Mouse (Mus musculus): Measurements from ENCODE around the gene Rnf34.

Gene Rnf34

DNA sequence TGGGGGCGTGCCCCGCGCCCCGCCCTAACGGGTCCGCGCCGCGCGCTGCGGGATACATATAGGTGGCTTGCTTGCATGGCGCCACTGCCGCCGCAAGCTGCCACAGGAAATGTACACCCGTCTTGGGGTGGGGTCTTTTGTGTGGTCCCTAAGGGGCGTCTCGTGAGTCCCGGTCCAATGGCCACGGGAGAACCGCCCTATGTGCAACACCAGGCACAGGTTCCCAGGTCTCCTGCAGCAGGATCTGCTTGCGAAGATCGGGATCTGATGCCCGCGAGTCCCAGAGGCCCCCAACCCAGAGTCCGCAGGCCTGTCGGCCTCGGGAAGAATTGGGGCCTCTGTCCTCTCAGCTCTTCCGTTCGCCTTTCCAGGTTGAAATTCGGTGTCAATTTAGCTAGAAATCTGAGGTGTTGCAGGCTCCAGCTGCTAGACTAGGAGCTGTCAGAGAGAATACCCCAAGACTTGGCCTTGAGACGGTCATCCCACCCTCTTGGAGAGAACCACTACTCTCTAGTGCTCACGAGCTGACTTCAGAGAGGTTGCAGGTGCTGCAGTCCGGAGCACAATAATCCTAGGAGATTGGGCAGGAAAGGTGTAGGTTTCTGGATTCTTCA, 50.8 kb downstream of the Rnf34 start:
- in situ Hi-C loops (cut with MseI, MboI), result no loop called here

DNA sequence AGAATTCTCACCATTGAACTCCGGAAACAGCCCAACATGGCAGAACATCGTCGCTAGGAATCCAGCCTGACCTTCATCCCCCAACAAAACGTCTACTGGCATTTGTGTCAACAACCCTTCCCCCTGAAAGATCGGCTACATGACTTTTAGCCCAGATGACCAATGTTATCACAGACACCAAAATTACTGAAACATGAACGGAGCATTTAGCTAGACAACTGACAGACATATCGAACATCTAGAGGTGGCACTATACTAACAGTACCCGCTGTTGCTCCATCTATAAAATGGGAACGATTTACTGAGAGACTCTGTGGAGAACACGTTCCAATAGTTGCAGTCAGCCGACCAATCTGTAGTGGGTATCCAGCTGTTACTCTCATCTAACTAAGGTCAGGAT, 51.3 kb downstream of the Rnf34 start:
- in situ Hi-C loops (cut with MseI, MboI), result no loop called here

DNA sequence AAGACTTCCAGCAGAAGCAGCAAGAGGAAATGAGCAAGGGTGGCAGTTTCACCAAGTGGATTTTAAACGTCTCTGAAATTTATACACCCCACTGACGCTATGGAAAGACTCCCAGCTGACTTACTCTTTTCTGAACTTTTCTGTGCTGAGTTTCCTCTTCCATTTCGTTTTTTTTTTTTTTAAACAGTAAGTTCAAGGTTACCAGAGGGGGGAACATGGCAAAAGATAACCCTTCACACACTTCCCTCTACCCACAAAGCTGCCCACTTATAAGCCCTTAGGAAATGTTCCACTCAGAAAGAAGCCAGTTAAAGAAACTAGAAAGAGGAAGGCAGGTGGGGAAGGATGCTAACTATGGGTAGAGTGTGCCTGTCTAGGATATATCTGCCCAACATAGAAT, 51.8 kb downstream of the Rnf34 start:
- in situ Hi-C loops (cut with MseI, MboI), result no loop called here

DNA sequence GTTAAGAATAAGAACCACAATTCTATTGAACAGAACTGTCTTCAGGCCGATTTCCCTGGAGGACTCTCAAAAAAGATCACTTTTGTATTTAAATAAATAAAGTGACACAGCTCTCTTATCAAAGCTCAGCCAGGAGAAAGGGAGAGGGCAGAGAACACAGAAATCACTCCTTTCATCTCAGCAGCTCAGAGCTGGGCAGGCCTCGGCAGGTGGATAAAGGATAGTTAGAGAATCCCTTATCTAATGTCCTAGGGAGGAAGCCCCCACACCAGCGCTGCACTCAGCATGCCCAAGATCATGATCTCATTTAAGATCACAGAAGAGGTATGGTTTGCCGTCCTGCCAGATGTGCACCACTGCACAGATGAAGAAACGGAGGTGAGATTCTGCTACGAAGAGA, 52.4 kb downstream of the Rnf34 start:
- in situ Hi-C loops (cut with MseI, MboI), result no loop called here

DNA sequence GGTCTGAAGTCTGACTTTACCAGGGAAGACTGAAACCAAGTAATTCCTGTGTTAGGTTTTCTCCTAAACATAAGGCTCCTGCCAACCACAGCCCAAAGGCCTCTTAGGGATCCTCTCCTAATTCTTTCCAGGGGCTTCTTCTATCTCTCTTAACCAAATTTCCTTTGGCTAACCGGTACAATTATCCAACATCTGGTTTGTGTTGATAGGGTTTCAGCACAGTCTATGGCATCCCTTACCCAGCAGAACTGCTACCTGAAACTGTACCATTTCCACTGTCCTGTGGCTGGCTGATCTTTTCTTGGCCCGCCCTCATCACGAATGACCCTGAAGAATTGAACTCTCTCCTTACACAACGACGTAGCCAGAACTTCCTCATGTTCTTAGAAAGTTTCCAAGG, 53.3 kb downstream of the Rnf34 start:
- in situ Hi-C loops (cut with MseI, MboI), result no loop called here

DNA sequence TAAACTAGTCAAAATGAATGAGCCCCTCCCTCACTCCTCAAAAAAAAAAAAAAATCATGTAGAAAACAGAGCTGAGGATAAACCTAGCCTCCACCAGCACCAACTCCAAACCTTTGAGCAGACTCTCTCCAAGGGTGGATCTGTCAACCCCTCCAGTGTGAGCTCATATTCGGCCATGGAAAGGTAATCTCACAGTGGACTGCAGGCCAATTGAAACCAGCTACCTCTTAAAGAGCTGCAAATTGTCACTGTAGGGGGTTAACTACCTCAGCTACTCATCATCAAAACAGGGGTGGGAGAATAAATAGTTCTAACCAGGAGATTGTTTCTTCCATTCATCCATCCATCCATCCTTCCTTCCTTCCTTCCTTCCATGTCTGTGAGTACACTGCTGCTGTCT, 57.3 kb downstream of the Rnf34 start:
- in situ Hi-C loops (cut with MseI, MboI), result no loop called here

DNA sequence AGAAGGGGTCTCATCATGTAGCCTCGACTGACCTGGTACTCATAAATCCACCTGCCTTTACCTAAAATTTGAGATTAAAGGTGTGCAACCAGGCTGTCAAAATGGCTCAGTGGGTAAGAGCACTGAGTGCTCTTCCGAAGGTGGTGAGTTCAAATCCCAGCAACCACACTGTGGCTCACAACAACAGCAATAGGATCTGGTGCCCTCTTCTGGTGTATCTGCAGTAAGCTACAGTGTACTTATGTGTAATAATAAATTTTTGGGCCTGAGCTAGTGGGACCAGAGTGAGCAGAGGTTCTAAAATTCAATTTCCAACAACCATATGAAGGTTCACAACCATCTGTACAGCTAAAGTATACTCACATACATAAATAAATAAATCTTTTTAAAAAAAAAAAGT, 58.2 kb downstream of the Rnf34 start:
- in situ Hi-C loops (cut with MseI, MboI), result no loop called here

DNA sequence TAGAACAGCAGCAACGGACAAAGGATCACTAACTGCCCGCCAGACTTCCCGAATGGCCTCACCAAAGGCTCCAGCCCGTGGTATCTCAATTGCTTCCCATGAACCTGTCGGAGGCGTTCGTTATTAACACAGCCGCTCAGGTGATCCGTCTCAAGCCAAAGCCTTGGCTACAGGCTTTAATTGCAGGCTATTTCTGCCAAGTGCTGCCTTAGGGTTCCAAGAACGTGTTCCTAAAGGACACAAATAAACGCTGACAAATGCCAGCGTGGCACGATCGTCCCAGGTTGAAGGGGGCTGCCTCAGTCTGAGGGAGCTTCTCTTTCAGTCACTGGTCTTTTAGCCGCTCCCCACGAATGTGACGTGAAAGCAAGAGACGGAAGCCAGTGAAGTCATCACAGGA, 59.6 kb downstream of the Rnf34 start:
- in situ Hi-C loops (cut with MseI, MboI), result no loop called here

DNA sequence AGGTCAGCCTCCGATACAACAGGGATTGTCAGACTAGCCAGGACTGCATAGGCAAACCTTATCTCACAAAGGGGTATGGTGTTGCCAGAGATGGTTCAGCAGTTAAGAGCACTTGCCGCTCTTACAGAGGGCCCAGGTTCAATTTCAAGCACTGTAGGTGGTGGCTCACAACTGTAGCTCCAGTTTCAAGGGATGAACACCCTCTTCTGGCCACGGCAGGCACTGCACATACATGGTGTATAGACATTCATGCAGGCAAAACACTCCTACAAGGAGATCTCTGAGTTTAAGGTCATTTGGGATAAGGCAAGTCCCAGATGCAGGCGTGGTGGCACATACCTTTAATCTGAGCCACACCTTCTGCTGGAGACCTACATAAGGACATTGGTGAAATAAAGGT, 63.0 kb downstream of the Rnf34 start:
- in situ Hi-C loops (cut with MseI, MboI), result no loop called here

DNA sequence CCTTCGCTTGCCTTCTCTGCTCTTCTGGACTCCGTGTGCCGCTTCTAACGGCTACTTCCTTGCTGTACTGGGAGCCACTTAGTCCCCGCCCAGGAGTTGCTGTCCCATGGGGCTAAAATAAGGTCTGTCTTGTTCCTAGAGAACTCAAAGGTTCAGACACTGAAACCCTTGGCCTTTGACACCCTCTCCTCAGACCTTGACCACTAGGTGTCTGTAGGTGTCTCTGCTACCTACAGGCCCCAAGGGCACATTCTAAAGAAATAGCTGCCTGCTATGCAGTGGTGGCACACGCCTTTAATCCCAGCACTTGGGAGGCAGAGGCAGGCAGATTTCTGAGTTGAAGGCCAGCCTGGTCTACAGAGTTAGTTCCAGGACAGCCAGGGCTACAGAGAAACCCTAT, 66.3 kb downstream of the Rnf34 start:
- in situ Hi-C loops (cut with MseI, MboI), result no loop called here

DNA sequence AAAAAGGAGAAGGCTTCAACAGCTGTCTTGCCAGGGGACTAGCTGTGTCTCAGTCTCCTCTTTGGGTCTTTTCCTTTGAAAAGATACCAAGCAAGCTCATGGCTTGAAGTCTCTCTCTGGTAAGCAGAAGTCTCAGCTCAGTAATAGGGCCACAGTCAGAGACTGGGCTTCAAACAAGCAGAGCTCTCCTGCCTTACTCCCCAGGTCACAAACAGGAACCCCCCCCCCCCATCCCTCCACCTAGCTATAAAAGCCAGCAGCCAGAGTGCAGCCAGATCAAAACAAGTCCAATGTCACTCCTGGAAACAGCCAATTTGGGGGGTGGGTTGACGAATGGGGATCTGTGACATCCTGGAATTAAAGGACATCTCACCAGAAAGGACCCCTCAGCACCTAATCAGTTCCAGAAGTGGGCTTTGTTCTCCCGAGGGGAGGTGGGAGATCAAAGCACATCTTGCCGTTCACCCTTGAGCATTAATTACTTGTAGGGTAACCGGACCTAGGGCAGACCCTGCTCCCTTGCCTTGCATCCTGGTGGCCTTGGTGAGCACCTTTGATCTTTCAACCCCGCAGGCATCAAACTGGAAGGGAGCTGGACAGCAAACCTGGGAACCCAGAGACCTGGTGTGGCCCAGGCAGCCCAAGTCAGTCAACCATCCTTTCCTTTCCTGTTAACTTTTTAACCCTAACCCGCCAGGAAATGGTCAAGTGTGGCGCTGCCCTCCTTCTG, 68.3 kb downstream of the Rnf34 start:
- in situ Hi-C loops (cut with MseI, MboI), result no loop called here

DNA sequence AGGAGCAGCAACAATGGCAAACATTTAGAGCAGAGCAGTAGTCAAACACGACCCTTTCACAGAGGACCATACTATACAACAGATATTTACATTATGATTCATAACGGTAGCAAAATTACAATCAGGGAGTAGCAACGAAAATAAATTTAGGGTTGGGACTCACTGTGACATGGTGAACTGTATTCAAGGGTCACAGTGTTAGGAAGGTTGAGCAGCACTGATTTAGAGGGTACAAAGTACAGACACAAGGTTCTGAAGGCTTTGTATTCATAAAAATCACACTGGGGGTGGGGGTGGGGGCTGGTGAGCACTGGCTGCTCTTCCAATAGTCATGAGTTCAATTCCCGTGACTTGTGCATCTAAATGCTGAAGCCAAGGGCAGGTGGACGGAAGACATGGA, 70.7 kb downstream of the Rnf34 start:
- in situ Hi-C loops (cut with MseI, MboI), result no loop called here

Measured in mouse trophoblast stem cell (cell line).